Mouse (Mus musculus) bone marrow macrophage, adult 2 months (primary cell): Measurements from ENCODE around the gene Ythdf2.

Experiments
- CTCF ChIP-seq: IDR thresholded peaks from 2 replicates; pipeline ENCODE4 v1.5.1; 2012; ENCODE audit warnings: low read depth, mild to moderate bottlenecking, low read length, moderate library complexity
- POLR2A ChIP-seq: IDR thresholded peaks from 2 replicates; pipeline ENCODE4 v1.6.1; 2012; ENCODE audit warnings: mild to moderate bottlenecking, low read depth, low read length, borderline replicate concordance

DNA sequence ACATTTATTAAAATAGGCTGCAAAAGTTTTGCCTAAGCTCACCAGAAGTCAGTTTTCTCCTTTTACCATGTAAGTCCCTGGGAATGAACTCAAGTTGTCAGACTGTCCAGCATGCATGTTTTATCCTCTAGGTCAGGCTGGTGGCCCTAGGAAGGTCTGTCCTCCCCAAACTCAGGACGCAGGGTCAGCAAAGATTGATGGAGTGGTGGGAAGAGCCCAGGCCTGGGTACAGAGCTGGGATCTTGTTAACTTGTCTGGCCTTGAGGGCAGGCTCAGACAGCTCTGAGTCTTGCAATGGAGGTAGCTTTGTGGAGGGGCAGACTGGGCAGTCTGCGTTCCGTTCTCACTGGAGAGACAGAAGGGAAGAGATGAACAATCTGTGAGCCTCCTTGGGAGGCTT is 42.8 kb downstream of the Ythdf2 start:
- TF ChIP-seq CTCF (no peak), POLR2A (no peak)
